In the genomic region with DNA sequence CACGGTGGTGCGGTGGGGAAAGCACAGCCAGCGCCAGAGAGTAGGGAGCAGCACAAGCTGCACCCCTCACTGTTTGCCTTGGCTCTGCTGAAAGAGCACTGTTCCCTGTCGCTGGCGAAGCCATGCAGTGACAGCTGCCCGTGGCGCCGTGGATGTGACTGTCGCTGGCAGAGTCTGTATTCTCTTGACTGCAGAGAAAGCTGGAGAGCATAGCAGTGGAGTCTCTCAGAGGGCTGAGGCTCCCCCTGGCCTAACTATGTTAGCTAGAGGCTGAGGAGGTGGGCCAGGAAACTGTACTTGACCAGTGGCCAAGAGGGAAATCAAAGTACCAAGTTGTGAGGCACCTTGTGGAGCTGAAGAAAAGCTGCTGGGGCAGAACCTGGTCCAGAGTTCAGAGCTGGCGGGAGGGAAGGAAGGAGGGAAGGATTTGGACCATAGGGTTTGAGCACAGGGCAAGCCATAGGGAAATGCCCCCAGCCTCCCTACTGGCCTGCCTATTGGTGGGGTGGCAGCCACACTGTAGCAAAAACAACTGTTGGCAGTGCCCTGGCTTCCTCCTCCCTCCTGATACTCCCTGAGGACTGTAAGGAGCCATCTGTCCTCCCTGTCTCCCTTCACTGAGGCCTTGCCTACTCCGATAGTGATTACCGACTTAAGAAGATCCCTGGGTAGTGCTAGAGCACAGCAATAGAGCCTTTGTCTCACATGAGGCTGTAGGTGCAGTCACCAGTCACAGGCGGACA, we compare ENCODE assay signal across 8 mouse cellular contexts. TPM values are rescaled to one million over a fixed set of nuclear protein-coding genes. Genes with fewer than 3 reads are reported as not detected.
DNase-seq lines count a peak whose midpoint lies in the region; ATAC-seq and TF ChIP-seq lines count a peak whose summit lies in the region.

No protein-coding gene starts in this region.

- H3K4me1 ChIP-seq in forebrain, embryonic 12.5 days = no peaks in the 10 kb centered on the region
- peaks cover 15% of the 10 kb centered on the region; the same call in 1 of the 2 replicates for H3K4me1 ChIP-seq in forebrain, embryonic 10.5 days
- peaks cover 64% of the 10 kb centered on the region for H3K4me1 ChIP-seq in E14TG2a.4 (replicated peaks; ENCODE audit: low read depth, low read length)
- peaks cover 32% of the 10 kb centered on the region for H3K4me1 ChIP-seq in heart, embryonic 15.5 days (replicated peaks)

- 0 out of 2 replicates have a peak overlapping the region, but pooled peaks have one; percentile 36 for H3K27ac ChIP-seq in forebrain, embryonic 12.5 days
- no peak overlapping the region for H3K27ac ChIP-seq in forebrain, embryonic 10.5 days
- peak overlapping the region; percentile 60 for H3K27ac ChIP-seq in heart, embryonic 15.5 days

- H3K4me3 ChIP-seq in forebrain, embryonic 12.5 days (replicated peaks) = no peak overlapping the region
- no peak overlapping the region for H3K4me3 ChIP-seq in forebrain, embryonic 10.5 days
- H3K4me3 ChIP-seq in E14TG2a.4 (replicated peaks; ENCODE audit: low read length) = peak overlapping the region; percentile 7
- no peak overlapping the region for H3K4me3 ChIP-seq in heart, embryonic 15.5 days

- H3K27me3 ChIP-seq in forebrain, embryonic 12.5 days = no peaks in the 10 kb centered on the region
- no peaks in the 10 kb centered on the region for H3K27me3 ChIP-seq in forebrain, embryonic 10.5 days (ENCODE audit: poor library complexity, severe bottlenecking)
- H3K27me3 ChIP-seq in E14TG2a.4 (ENCODE audit: insufficient read depth, low read length) = no peaks in the 10 kb centered on the region
- no peaks in the 10 kb centered on the region for H3K27me3 ChIP-seq in heart, embryonic 15.5 days

- no peak overlapping the region for H3K9ac ChIP-seq in forebrain, embryonic 12.5 days
- no peak overlapping the region for H3K9ac ChIP-seq in heart, embryonic 15.5 days

- H3K4me2 ChIP-seq in forebrain, embryonic 12.5 days = no peak overlapping the region
- H3K4me2 ChIP-seq in heart, embryonic 15.5 days = no peak overlapping the region

- H3K36me3 ChIP-seq in forebrain, embryonic 12.5 days (replicated peaks) = peaks cover 96% of the 10 kb centered on the region
- H3K36me3 ChIP-seq in forebrain, embryonic 10.5 days (replicated peaks) = peaks cover 100% of the 10 kb centered on the region
- H3K36me3 ChIP-seq in E14TG2a.4 (ENCODE audit: insufficient read depth, low read length) = peaks cover 99% of the 10 kb centered on the region
- H3K36me3 ChIP-seq in heart, embryonic 15.5 days = peaks cover 94% of the 10 kb centered on the region

- no peaks in the 10 kb centered on the region for H3K9me3 ChIP-seq in forebrain, embryonic 12.5 days
- no peaks in the 10 kb centered on the region for H3K9me3 ChIP-seq in forebrain, embryonic 10.5 days
- no peaks in the 10 kb centered on the region for H3K9me3 ChIP-seq in E14TG2a.4 (ENCODE audit: low read length)
- no peaks in the 10 kb centered on the region for H3K9me3 ChIP-seq in heart, embryonic 15.5 days (replicated peaks)

- no peak for TF ChIP-seq CTCF in E14TG2a.4 (conservative IDR thresholded peaks at IDR 0.05; ENCODE audit: low read length)

- no peak for ATAC-seq in forebrain, embryonic 12.5 days (ENCODE audit: low FRiP score)
- ATAC-seq in heart, embryonic 15.5 days (replicated peaks; ENCODE audit: insufficient number of reproducible peaks, insufficient read depth, low FRiP score, low read depth) = 0 out of 2 replicates have a peak, but pooled peaks have one; percentile 23

- no peak for DNase-seq in forebrain, embryonic 10.5 days (ENCODE audit: extremely low spot score, low spot score)
- DNase-seq in layer of hippocampus, postnatal 10 days (ENCODE audit: low spot score in 2 of 2) = peak; percentile 73 to 79
- peak; percentile 58 for DNase-seq in testis, postnatal 10 days (ENCODE audit: low spot score)
- no peak for DNase-seq in lung, postnatal 4 days
- DNase-seq in T-cell, adult 2 months (ENCODE audit: low spot score) = no peak

- 88% methylated on average over 13 of the region's 13 CpGs for WGBS in forebrain, embryonic 12.5 days
- 86% methylated on average over 13 of the region's 13 CpGs for WGBS in forebrain, embryonic 10.5 days
- WGBS in heart, embryonic 15.5 days = 68% methylated on average over 13 of the region's 13 CpGs

RNA-seq across cellular contexts. Expression of a gene that starts 13.8 kb away (rescaled TPM):
- polyA plus RNA-seq in forebrain, embryonic 12.5 days (2016; fragmentation: Nextera tagmentation; extraction: Ambion mirVana) = 41.9 and 59.7 TPM in 2 replicates
- 41.0 and 41.6 TPM in 2 replicates for polyA plus RNA-seq in forebrain, embryonic 10.5 days (2016; fragmentation: Nextera tagmentation; extraction: Ambion mirVana)
- polyA plus RNA-seq in heart, embryonic 15.5 days (2015; fragmentation: Nextera tagmentation; extraction: Ambion mirVana) = 63.3 and 74.6 TPM in 2 replicates
- total RNA-seq in layer of hippocampus, postnatal 10 days (2021) = 10 to 100 TPM; 43.6 to 50.8 TPM

RNA-seq across cellular contexts. Expression of a gene that starts 24.7 kb away (rescaled TPM):
- polyA plus RNA-seq in forebrain, embryonic 12.5 days (2016; fragmentation: Nextera tagmentation; extraction: Ambion mirVana) = 18.6 and 20.4 TPM in 2 replicates
- polyA plus RNA-seq in forebrain, embryonic 10.5 days (2016; fragmentation: Nextera tagmentation; extraction: Ambion mirVana) = 22.7 and 24.2 TPM in 2 replicates
- polyA plus RNA-seq in heart, embryonic 15.5 days (2015; fragmentation: Nextera tagmentation; extraction: Ambion mirVana) = 15.0 and 20.9 TPM in 2 replicates
- 10 to 100 TPM; 22.4 to 25.2 TPM for total RNA-seq in layer of hippocampus, postnatal 10 days (2021)

RNA-seq across cellular contexts. Expression of a gene that starts 27.7 kb away (rescaled TPM):
- 102 and 109 TPM in 2 replicates for polyA plus RNA-seq in forebrain, embryonic 12.5 days (2016; fragmentation: Nextera tagmentation; extraction: Ambion mirVana)
- polyA plus RNA-seq in forebrain, embryonic 10.5 days (2016; fragmentation: Nextera tagmentation; extraction: Ambion mirVana) = 85.7 and 88.3 TPM in 2 replicates
- 57.8 and 65.5 TPM in 2 replicates for polyA plus RNA-seq in heart, embryonic 15.5 days (2015; fragmentation: Nextera tagmentation; extraction: Ambion mirVana)
- total RNA-seq in layer of hippocampus, postnatal 10 days (2021) = 100 to 1,000 TPM; 125 to 128 TPM

RNA-seq across cellular contexts. Expression of a gene that starts 29.4 kb away (rescaled TPM):
- polyA plus RNA-seq in forebrain, embryonic 12.5 days (2016; fragmentation: Nextera tagmentation; extraction: Ambion mirVana) = 32.0 and 33.1 TPM in 2 replicates
- 35.8 and 37.2 TPM in 2 replicates for polyA plus RNA-seq in forebrain, embryonic 10.5 days (2016; fragmentation: Nextera tagmentation; extraction: Ambion mirVana)
- polyA plus RNA-seq in heart, embryonic 15.5 days (2015; fragmentation: Nextera tagmentation; extraction: Ambion mirVana) = 19.2 and 20.7 TPM in 2 replicates
- 10 to 100 TPM; 20.9 to 32.7 TPM for total RNA-seq in layer of hippocampus, postnatal 10 days (2021)

Comparison
In these comparisons a context has a peak if more than half of its experiments do, and no peak if none do; other contexts are left out.
1. DNase-seq: peak in layer of hippocampus, postnatal 10 days (2 of 2) and testis, postnatal 10 days (single experiment); none in forebrain, embryonic 10.5 days (single experiment), lung, postnatal 4 days (0 of 2) and T-cell, adult 2 months (single experiment).